Mouse (Mus musculus) kidney, adult 2 months (tissue): ENCODE measurements at regions not wholly inside any gene's neighbourhood (a gene's known extent, or its start where the extent isn't known, plus 50 kb on each side); places are given as distances from the start of the nearest gene placed in this dataset.

Experiments
- DNase-seq: peaks from one replicate; pipeline ENCODE4 v3.0.0; 2021
- H3K27ac ChIP-seq: fragments of 200-500 bp; 2 replicates; pipeline ENCODE4 v1.5.1; 2012; ENCODE audit warnings: low read depth, low read length, control low read depth, inconsistent platforms; ENCODE audit not compliant: insufficient read depth
- H3K27me3 ChIP-seq: fragments of 200-500 bp; replicated peaks from 2 replicates; pipeline ENCODE4 v1.6.1; 2012; ENCODE audit warnings: mild to moderate bottlenecking, moderate library complexity, low read length, inconsistent platforms; ENCODE audit not compliant: control insufficient read depth, insufficient read depth
- H3K36me3 ChIP-seq: fragments of 200-500 bp; 2 replicates; pipeline ENCODE4 v1.6.1; 2012; ENCODE audit warnings: mild to moderate bottlenecking, moderate library complexity, low read length, inconsistent platforms; ENCODE audit not compliant: control insufficient read depth, insufficient read depth
- H3K4me1 ChIP-seq: fragments of 200-500 bp; 2 replicates; pipeline ENCODE4 v1.6.1; 2011; ENCODE audit warnings: low read length; ENCODE audit not compliant: control insufficient read depth, insufficient read depth
- H3K4me3 ChIP-seq: fragments of 200-500 bp; 2 replicates; pipeline ENCODE4 v1.5.1; 2011; ENCODE audit warnings: mild to moderate bottlenecking, low read depth, low read length, control low read depth; ENCODE audit not compliant: insufficient read depth
- CTCF ChIP-seq: fragments of 200-500 bp; conservative IDR thresholded peaks from 2 replicates; pipeline ENCODE4 v1.5.1; 2011; ENCODE audit warnings: low read depth, mild to moderate bottlenecking, control low read depth, low read length, moderate library complexity, mixed read lengths; ENCODE audit not compliant: insufficient read depth, insufficient read length
- POLR2A ChIP-seq: fragments of 200-500 bp; IDR thresholded peaks from one replicate; pipeline ENCODE4 v1.6.1; 2011; ENCODE audit warnings: low read depth, low read length, control low read depth
- WGBS: fragments of 180-500 bp; shearing (Covaris S2); methylation state at CpG from one replicate; pipeline ENCODE4 v1.1.7; 2018; 5-methylcytosine and 5-hydroxymethylcytosine counted together

- DNase-seq, result no peak
- no peak overlapping the region for H3K4me3 ChIP-seq
- H3K27ac ChIP-seq, result no peak overlapping the region
Observed at GRCm38 (mm10) chr14:31933441-31933840, 95.3 kb upstream of the Galnt15 start.

GRCm38 (mm10) chr14:31933841-31934271 is 94.9 kb upstream of the Galnt15 start:
- DNase-seq, result peak; percentile 46
- no peaks in the 10 kb centered on the region for H3K36me3 ChIP-seq
- no peaks in the 10 kb centered on the region for H3K27me3 ChIP-seq
- WGBS, result 16% methylated on average over 13 of the region's 13 CpGs
- no peak for TF ChIP-seq CTCF
- no peak for TF ChIP-seq POLR2A
- peaks cover 27% of the 10 kb centered on the region for H3K4me1 ChIP-seq
- H3K27ac ChIP-seq, result no peak overlapping the region
- H3K4me3 ChIP-seq, result no peak overlapping the region

More at GRCm38 (mm10) chr14:31933441-31933840, 95.3 kb upstream of the Galnt15 start:
- Histone ChIP-seq H3K36me3 (no peaks in the 10 kb centered on the region), H3K4me1 (peaks cover 27% of the 10 kb centered on the region), H3K27me3 (no peaks in the 10 kb centered on the region)
- 46% methylated on average over 9 of the region's 9 CpGs for WGBS
- TF ChIP-seq POLR2A (no peak), CTCF (no peak)

GRCm38 (mm10) chr14:31934321-31934720 is 94.5 kb upstream of the Galnt15 start:
- peak; percentile 37 for DNase-seq
- no peak overlapping the region for H3K27ac ChIP-seq

GRCm38 (mm10) chr14:31934771-31935170 is 94.0 kb upstream of the Galnt15 start:
- Histone ChIP-seq H3K4me3 (no peak overlapping the region), H3K27me3 (no peaks in the 10 kb centered on the region), H3K4me1 (peaks cover 18% of the 10 kb centered on the region), H3K27ac (no peak overlapping the region), H3K36me3 (no peaks in the 10 kb centered on the region)
- TF ChIP-seq CTCF, result no peak
- TF ChIP-seq POLR2A, result no peak
- WGBS, result 33% methylated on average over 3 of the region's 3 CpGs
- no peak for DNase-seq

More at GRCm38 (mm10) chr14:31934321-31934720, 94.5 kb upstream of the Galnt15 start:
- Histone ChIP-seq H3K36me3 (no peaks in the 10 kb centered on the region), H3K4me1 (peaks cover 23% of the 10 kb centered on the region), H3K4me3 (no peak overlapping the region), H3K27me3 (no peaks in the 10 kb centered on the region)
- TF ChIP-seq POLR2A (no peak), CTCF (no peak)
- 18% methylated on average over 6 of the region's 6 CpGs for WGBS

- DNase-seq, result no peak
- Histone ChIP-seq H3K36me3 (no peaks in the 10 kb centered on the region), H3K4me1 (peaks cover 13% of the 10 kb centered on the region), H3K4me3 (no peak overlapping the region), H3K27me3 (no peaks in the 10 kb centered on the region), H3K27ac (no peak overlapping the region)
- TF ChIP-seq POLR2A (no peak), CTCF (no peak)
- WGBS, result 61% methylated on average over 3 of the region's 3 CpGs
Observed at GRCm38 (mm10) chr14:31935411-31935810, 93.4 kb upstream of the Galnt15 start.

- H3K4me1 ChIP-seq, result peaks cover 6% of the 10 kb centered on the region
- WGBS, result 93% methylated on average over 3 of the region's 3 CpGs
- no peaks in the 10 kb centered on the region for H3K36me3 ChIP-seq
- H3K27me3 ChIP-seq, result no peaks in the 10 kb centered on the region
- no peak for DNase-seq
- H3K27ac ChIP-seq, result no peak overlapping the region
- TF ChIP-seq POLR2A, result no peak
- no peak for TF ChIP-seq CTCF
- no peak overlapping the region for H3K4me3 ChIP-seq
Observed at GRCm38 (mm10) chr14:31936581-31936980, 92.2 kb upstream of the Galnt15 start.

- no peaks in the 10 kb centered on the region for H3K36me3 ChIP-seq
- TF ChIP-seq POLR2A (no peak), CTCF (no peak)
- 81% methylated on average over 6 of the region's 6 CpGs for WGBS
Observed at GRCm38 (mm10) chr14:31940900-31941299, 87.9 kb upstream of the Galnt15 start.

More at GRCm38 (mm10) chr14:31940900-31941299, 87.9 kb upstream of the Galnt15 start:
- DNase-seq, result no peak
- H3K27ac ChIP-seq, result no peak overlapping the region
- H3K4me1 ChIP-seq, result no peaks in the 10 kb centered on the region
- H3K4me3 ChIP-seq, result no peak overlapping the region
- H3K27me3 ChIP-seq, result no peaks in the 10 kb centered on the region
